15 mouse cellular contexts compared by ENCODE assay signal in genomic region chr6:134512478-134512877, GRCm38 (mm10).
"Had no signal": no experiment of that assay in that cellular context is flagged by ENCODE, and none has a peak within 500 bp of the region (broad histone marks: within the 10 kb centered on the region; RNA-seq: fewer than 3 reads in every experiment).

No protein-coding gene starts in this region.

- H3K9ac ChIP-seq: liver, embryonic 12.5 days; lung, embryonic 15.5 days; midbrain, embryonic 12.5 days; neural tube, embryonic 12.5 days; stomach, embryonic 15.5 days had no signal

- H3K4me2 ChIP-seq: liver, embryonic 12.5 days; lung, embryonic 15.5 days; midbrain, embryonic 12.5 days; neural tube, embryonic 12.5 days; stomach, embryonic 15.5 days had no signal

- H3K27me3 ChIP-seq: liver, embryonic 12.5 days; lung, embryonic 15.5 days; midbrain, embryonic 12.5 days; neural tube, embryonic 12.5 days; stomach, embryonic 15.5 days had no signal

- H3K4me3 ChIP-seq: left cerebral cortex, adult 2 months; limb, embryonic 10.5 days; liver, embryonic 12.5 days; lung, embryonic 15.5 days; midbrain, embryonic 12.5 days; myocyte; neural tube, embryonic 12.5 days; stomach, embryonic 15.5 days had no signal

- DNase-seq: kidney, adult 9 months; kidney, postnatal 4 days; lung, postnatal 14 days; right cerebral cortex, postnatal 14 days; thymus, adult 2 months; thymus, postnatal 25 days had no signal

- H3K27ac ChIP-seq: kidney, postnatal 0 days; left cerebral cortex, adult 2 months; limb, embryonic 10.5 days; liver, embryonic 12.5 days; lung, embryonic 15.5 days; midbrain, embryonic 12.5 days; neural tube, embryonic 12.5 days; stomach, embryonic 15.5 days had no signal

- H3K9me3 ChIP-seq: limb, embryonic 10.5 days; liver, embryonic 12.5 days; lung, embryonic 15.5 days; midbrain, embryonic 12.5 days; neural tube, embryonic 12.5 days; stomach, embryonic 15.5 days had no signal

- ATAC-seq: liver, embryonic 12.5 days had no signal
